In genomic region chr10:74316091-74316490, GRCm38 (mm10) we compare ENCODE assay signal across 14 mouse cellular contexts.
"Had no signal": no experiment of that assay in that cellular context is flagged by ENCODE, and none has a peak within 500 bp of the region (broad histone marks: within the 10 kb centered on the region; RNA-seq: fewer than 3 reads in every experiment).

No protein-coding gene starts in this region.

- H3K9me3 ChIP-seq: liver, embryonic 13.5 days; neural tube, embryonic 13.5 days; stomach, embryonic 15.5 days had no signal

- H3K4me2 ChIP-seq: liver, embryonic 13.5 days; midbrain, embryonic 11.5 days; neural tube, embryonic 13.5 days; stomach, embryonic 15.5 days had no signal

- H3K27ac ChIP-seq: liver, embryonic 13.5 days; neural tube, embryonic 13.5 days; stomach, embryonic 15.5 days had no signal

- H3K4me3 ChIP-seq: liver, embryonic 13.5 days; neural tube, embryonic 13.5 days; stomach, embryonic 15.5 days had no signal

- H3K9ac ChIP-seq: liver, embryonic 13.5 days; neural tube, embryonic 13.5 days; stomach, embryonic 15.5 days had no signal

- H3K27me3 ChIP-seq: liver, embryonic 13.5 days; neural tube, embryonic 13.5 days; stomach, embryonic 15.5 days had no signal

- H3K4me1 ChIP-seq: liver, embryonic 13.5 days; neural tube, embryonic 13.5 days; stomach, embryonic 15.5 days had no signal

- H3K36me3 ChIP-seq: liver, embryonic 13.5 days; neural tube, embryonic 13.5 days; stomach, embryonic 15.5 days had no signal

- DNase-seq: kidney, adult 9 months; kidney, postnatal 14 days; kidney, postnatal 4 days; liver, embryonic 13.5 days; lung, adult 2 months; lung, postnatal 14 days; lung, postnatal 4 days; retina, postnatal 1 day; right cerebral cortex, postnatal 25 days; spleen, adult 18-20 months; thymus, postnatal 25 days had no signal
